ENCODE assay signal across 11 mouse cellular contexts in genomic region chr11:77917166-77917565, GRCm38 (mm10). TPM values are rescaled to one million over a fixed set of nuclear protein-coding genes. Genes with fewer than 3 reads are reported as not detected.
DNase-seq lines count a peak whose midpoint lies in the region.
"Had no signal": no experiment of that assay in that cellular context is flagged by ENCODE, and none has a peak within 500 bp of the region (broad histone marks: within the 10 kb centered on the region; RNA-seq: fewer than 3 reads in every experiment).

No protein-coding gene starts in this region.

- DNase-seq in gastrocnemius, postnatal 10 days: peak; percentile 15
- DNase-seq in gastrocnemius, postnatal 4 days (ENCODE audit: low spot score in 2 of 2): no peak
- peak; percentile 41 for DNase-seq in NIH3T3 (ENCODE audit: low read depth)
- peak; percentile 64 for DNase-seq in embryo, embryonic 10.5 days (ENCODE audit: low spot score)
- DNase-seq in kidney, postnatal 14 days: peak; percentile 84
- DNase-seq in lung, postnatal 36 days: no peak
- no peak for DNase-seq in adrenal gland, adult 8-10 months
- DNase-seq in retina, embryonic 14.5 days (ENCODE audit: low spot score): no peak
- DNase-seq: adrenal gland, adult 2 months; liver, embryonic 13.5 days; right cerebral cortex, postnatal 4 days had no signal

RNA-seq across cellular contexts. Expression of gene Sez6, which starts 13.4 kb away (rescaled TPM):
- under 1 TPM; 0.54 to 0.70 TPM for total RNA-seq in gastrocnemius, postnatal 10 days (2021)
- total RNA-seq in gastrocnemius, postnatal 4 days (2021): 1 to 10 TPM in 1 of 2 experiments, under 1 TPM in 1; 0.21 to 1.0 TPM
- 1 to 10 TPM; 3.1 to 6.8 (median 4.0) TPM for total RNA-seq in adrenal gland, adult 8-10 months (2022)

RNA-seq across cellular contexts. Expression of gene Pipox, which starts 23.3 kb away (rescaled TPM):
- 1 to 10 TPM in 1 of 2 experiments, under 1 TPM in 1; 0.52 to 1.1 TPM for total RNA-seq in gastrocnemius, postnatal 10 days (2021)
- total RNA-seq in gastrocnemius, postnatal 4 days (2021): under 1 TPM; 0.34 to 0.57 TPM
- 1 to 10 TPM in 2 of 4 experiments, under 1 TPM in 2; 0.89 to 2.4 (median 1.5) TPM for total RNA-seq in adrenal gland, adult 8-10 months (2022)

Comparison
In these comparisons a context has a peak if more than half of its experiments do, and no peak if none do; other contexts are left out.
1. DNase-seq: peak in gastrocnemius, postnatal 10 days (single experiment), NIH3T3 (single experiment), embryo, embryonic 10.5 days (single experiment) and kidney, postnatal 14 days (single experiment); none in gastrocnemius, postnatal 4 days (0 of 2), lung, postnatal 36 days (single experiment), adrenal gland, adult 8-10 months (single experiment) and retina, embryonic 14.5 days (single experiment).